Mouse (Mus musculus): Measurements from ENCODE around the gene Cass4. TPM values are rescaled to one million over a fixed set of nuclear protein-coding genes. Genes with fewer than 3 reads are reported as not detected.

Gene Cass4
- polyA plus RNA-seq, 1 experiment from 2014 or later: 0.37 TPM

GRCm38 (mm10) chr2:172413894-172414293 is 20.3 kb downstream of the Cass4 start:
- H3K9me3 ChIP-seq: no peaks in the 10 kb centered on the region
- no peak for ATAC-seq (ENCODE audit: low FRiP score, low read depth)
- H3K27me3 ChIP-seq: no peaks in the 10 kb centered on the region
- no peak overlapping the region for H3K27ac ChIP-seq
- H3K4me3 ChIP-seq: no peak overlapping the region
- no peaks in the 10 kb centered on the region for H3K36me3 ChIP-seq
- 0 out of 2 replicates have a peak, but pooled peaks cover 5% of the 10 kb centered on the region for H3K4me1 ChIP-seq
- no peak overlapping the region for H3K4me2 ChIP-seq (replicated peaks)
- no peak overlapping the region for H3K9ac ChIP-seq
- 64% methylated on average over 5 of the region's 5 CpGs for WGBS

GRCm38 (mm10) chr2:172416218-172416617 is 22.6 kb downstream of the Cass4 start:
- H3K27ac ChIP-seq: no peak overlapping the region
- no peak overlapping the region for H3K4me2 ChIP-seq (replicated peaks)
- 0 out of 2 replicates have a peak, but pooled peaks cover 5% of the 10 kb centered on the region for H3K4me1 ChIP-seq
- no peaks in the 10 kb centered on the region for H3K36me3 ChIP-seq
- ATAC-seq (ENCODE audit: low FRiP score, low read depth): no peak
- no peak overlapping the region for H3K9ac ChIP-seq
- 56% methylated on average over 12 of the region's 12 CpGs for WGBS
- no peaks in the 10 kb centered on the region for H3K9me3 ChIP-seq
- H3K27me3 ChIP-seq: no peaks in the 10 kb centered on the region
- no peak overlapping the region for H3K4me3 ChIP-seq

DNA sequence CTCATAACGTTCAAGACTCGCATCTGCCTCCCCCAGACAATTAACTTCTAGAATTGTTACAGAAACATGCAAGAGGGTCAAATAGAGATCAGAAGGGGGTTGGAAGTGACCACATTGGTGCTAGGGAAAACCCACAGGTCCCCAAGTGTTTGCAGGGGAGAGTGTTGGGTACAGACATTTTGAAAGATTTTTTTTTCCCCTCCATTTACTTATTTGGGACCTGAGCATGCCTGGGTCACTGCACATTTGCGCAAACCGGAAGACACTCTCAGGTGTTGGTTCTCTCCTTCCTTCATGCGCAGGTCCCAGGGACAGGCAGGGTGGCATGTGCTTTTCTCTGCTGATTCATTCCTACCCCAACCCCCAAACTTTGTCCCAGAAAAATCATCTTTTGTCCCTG is 23.3 kb downstream of the Cass4 start:
- Histone ChIP-seq H3K27me3 (no peaks in the 10 kb centered on the region), H3K4me1 (0 out of 2 replicates have a peak, but pooled peaks cover 5% of the 10 kb centered on the region), H3K9me3 (no peaks in the 10 kb centered on the region), H3K9ac (no peak overlapping the region), H3K4me3 (no peak overlapping the region), H3K4me2 (replicated peaks) (no peak overlapping the region), H3K27ac (no peak overlapping the region), H3K36me3 (no peaks in the 10 kb centered on the region)
- no peak for ATAC-seq (ENCODE audit: low FRiP score, low read depth)
- WGBS: 88% methylated on average over 5 of the region's 5 CpGs

DNA sequence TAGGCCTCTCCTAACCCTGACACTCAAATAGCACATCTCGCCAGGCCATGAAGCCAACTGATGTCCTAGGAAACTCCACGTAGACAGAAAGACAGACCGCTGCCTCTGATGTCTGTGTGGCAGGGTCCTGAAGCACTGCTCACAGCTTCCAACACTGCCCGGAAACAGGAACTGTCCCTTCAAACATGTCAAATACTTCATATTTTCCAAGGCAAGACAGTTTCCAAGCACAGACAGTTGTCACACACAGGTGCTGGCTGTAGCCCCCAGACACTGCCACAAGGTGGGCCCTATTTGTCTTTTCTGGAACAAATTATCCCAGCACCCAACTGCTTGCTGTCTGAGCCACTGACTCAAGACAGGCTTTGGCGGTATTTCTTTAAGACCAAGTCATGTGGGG is 24.6 kb downstream of the Cass4 start:
- WGBS: 87% methylated on average over 5 of the region's 5 CpGs
- H3K9me3 ChIP-seq: no peaks in the 10 kb centered on the region
- H3K27me3 ChIP-seq: no peaks in the 10 kb centered on the region
- no peak for ATAC-seq (ENCODE audit: low FRiP score, low read depth)
- H3K36me3 ChIP-seq: no peaks in the 10 kb centered on the region
- H3K27ac ChIP-seq: no peak overlapping the region
- 0 out of 2 replicates have a peak, but pooled peaks cover 5% of the 10 kb centered on the region for H3K4me1 ChIP-seq
- no peak overlapping the region for H3K9ac ChIP-seq
- no peak overlapping the region for H3K4me2 ChIP-seq (replicated peaks)
- no peak overlapping the region for H3K4me3 ChIP-seq

GRCm38 (mm10) chr2:172430609-172431008 is 37.0 kb downstream of the Cass4 start:
- H3K27ac ChIP-seq: no peak overlapping the region
- no peak overlapping the region for H3K4me3 ChIP-seq
- no peaks in the 10 kb centered on the region for H3K36me3 ChIP-seq
- H3K4me2 ChIP-seq (replicated peaks): no peak overlapping the region
- ATAC-seq (ENCODE audit: low FRiP score, low read depth): no peak
- H3K9me3 ChIP-seq: no peaks in the 10 kb centered on the region
- WGBS: 73% methylated on average over 1 of the region's 1 CpGs
- no peak overlapping the region for H3K9ac ChIP-seq
- H3K4me1 ChIP-seq: no peaks in the 10 kb centered on the region
- 0 out of 2 replicates have a peak, but pooled peaks cover 2% of the 10 kb centered on the region for H3K27me3 ChIP-seq

DNA sequence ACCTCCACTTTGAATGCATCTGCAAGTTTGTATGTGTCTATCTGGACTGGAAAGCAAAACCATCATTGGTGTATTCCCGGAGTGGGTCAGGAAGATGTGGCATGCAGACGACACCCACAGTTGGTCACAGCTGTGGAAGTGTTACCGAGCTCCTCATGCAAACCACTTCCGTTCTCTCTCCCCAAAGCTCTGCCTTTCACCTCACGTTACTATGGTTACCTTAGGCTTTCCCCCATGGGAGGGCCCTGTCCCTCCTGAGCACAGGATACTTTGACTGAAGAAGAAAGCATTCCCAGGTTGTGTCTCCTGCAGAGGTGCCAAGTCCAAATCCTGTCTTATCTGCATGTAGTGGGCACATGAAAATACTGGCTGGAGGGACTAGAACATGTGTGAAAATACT is 40.2 kb downstream of the Cass4 start:
- H3K27me3 ChIP-seq: no peaks in the 10 kb centered on the region
- H3K4me3 ChIP-seq: no peak overlapping the region
- WGBS: 46% methylated on average over 5 of the region's 5 CpGs
- H3K4me1 ChIP-seq: no peaks in the 10 kb centered on the region
- no peak overlapping the region for H3K9ac ChIP-seq
- H3K27ac ChIP-seq: no peak overlapping the region
- H3K36me3 ChIP-seq: no peaks in the 10 kb centered on the region
- ATAC-seq (ENCODE audit: low FRiP score, low read depth): no peak
- no peak overlapping the region for H3K4me2 ChIP-seq (replicated peaks)
- H3K9me3 ChIP-seq: no peaks in the 10 kb centered on the region

GRCm38 (mm10) chr2:172437371-172437952 is 43.9 kb downstream of the Cass4 start:
- no peak overlapping the region for H3K4me2 ChIP-seq (replicated peaks)
- H3K4me3 ChIP-seq: no peak overlapping the region
- WGBS: 67% methylated on average over 16 of the region's 16 CpGs
- H3K4me1 ChIP-seq: peaks cover 19% of the 10 kb centered on the region
- ATAC-seq (ENCODE audit: low FRiP score, low read depth): no peak
- no peaks in the 10 kb centered on the region for H3K9me3 ChIP-seq
- H3K9ac ChIP-seq: no peak overlapping the region
- H3K27ac ChIP-seq: no peak overlapping the region
- H3K36me3 ChIP-seq: no peaks in the 10 kb centered on the region
- H3K27me3 ChIP-seq: no peaks in the 10 kb centered on the region

DNA sequence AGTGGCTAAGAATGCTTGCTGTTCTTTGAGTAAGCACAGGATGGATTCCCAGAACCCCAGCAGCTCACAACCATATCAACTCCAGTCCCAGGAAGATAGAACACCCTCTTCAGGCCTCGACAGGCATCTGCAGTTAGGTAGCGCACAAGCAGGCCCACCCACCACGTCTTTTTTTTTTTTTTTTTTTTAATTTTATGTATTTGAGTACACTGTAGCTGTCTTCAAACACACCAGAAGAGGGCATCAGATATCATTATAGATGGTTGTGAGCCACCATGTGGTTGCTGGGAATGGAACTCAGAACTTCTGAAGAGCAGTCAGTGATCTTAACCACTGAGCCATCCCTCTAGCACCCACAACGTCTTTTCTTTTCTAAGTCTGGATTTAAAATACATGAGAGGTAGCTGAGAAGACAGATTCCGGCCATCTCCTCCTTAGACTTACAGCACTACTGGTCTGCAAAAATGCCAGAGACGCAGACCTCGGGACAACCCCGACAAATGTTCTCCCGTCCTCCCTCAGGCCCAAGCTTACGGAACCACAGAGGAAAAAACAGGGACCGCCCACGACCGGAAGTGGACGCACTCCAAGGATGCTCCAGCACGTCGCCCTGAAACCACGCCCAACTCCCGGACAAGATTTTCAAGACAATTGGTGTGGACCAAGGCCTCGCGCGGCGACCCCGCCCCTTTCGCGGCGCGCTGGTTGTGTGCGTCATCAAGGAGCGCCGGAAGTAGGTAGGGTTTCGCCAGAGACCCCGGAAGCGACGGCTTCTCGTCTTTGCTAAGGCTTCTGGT is 46.4 kb downstream of the Cass4 start, which contains the start of gene Rtf2:
TSS of gene Rtf2 (plus strand) at position 714 of the 797 bp plus-strand sequence.
- peaks cover 6% of the 10 kb centered on the region for H3K36me3 ChIP-seq
- ATAC-seq (ENCODE audit: low FRiP score, low read depth): peak; percentile 96

GRCm38 (mm10) chr2:172440640-172441005 is 47.0 kb downstream of the Cass4 start:
- Histone ChIP-seq H3K27ac (no peak overlapping the region), H3K27me3 (no peaks in the 10 kb centered on the region), H3K4me3 (peak overlapping the region; percentile 74), H3K4me1 (peaks cover 19% of the 10 kb centered on the region), H3K9me3 (no peaks in the 10 kb centered on the region), H3K4me2 (replicated peaks) (peak overlapping the region; percentile 90), H3K9ac (peak overlapping the region; percentile 71), H3K36me3 (peaks cover 12% of the 10 kb centered on the region)
- WGBS: under 1% methylated on average over 21 of the region's 21 CpGs
- ATAC-seq (ENCODE audit: low FRiP score, low read depth): peak; percentile 66

More for the DNA sequence above, 46.4 kb downstream of the Cass4 start, which contains the start of gene Rtf2:
- Histone ChIP-seq H3K27ac (no peak within 1 kb of the TSS), H3K4me2 (replicated peaks) (peak within 1 kb of the TSS; percentile 90), H3K4me3 (peak within 1 kb of the TSS; percentile 74), H3K4me1 (peaks cover 19% of the 10 kb centered on the region), H3K9me3 (no peaks in the 10 kb centered on the region), H3K27me3 (no peaks in the 10 kb centered on the region), H3K9ac (peak within 1 kb of the TSS; percentile 71)
- 2% methylated on average over 35 of the region's 35 CpGs for WGBS

- no peak for ATAC-seq (ENCODE audit: low FRiP score, low read depth)
- peak overlapping the region; percentile 90 for H3K4me2 ChIP-seq (replicated peaks)
- peak overlapping the region; percentile 71 for H3K9ac ChIP-seq
- no peak overlapping the region for H3K27ac ChIP-seq
- peak overlapping the region; percentile 74 for H3K4me3 ChIP-seq
- H3K4me1 ChIP-seq: peaks cover 19% of the 10 kb centered on the region
- no peaks in the 10 kb centered on the region for H3K27me3 ChIP-seq
- 31% methylated on average over 6 of the region's 6 CpGs for WGBS
- H3K9me3 ChIP-seq: no peaks in the 10 kb centered on the region
- peaks cover 17% of the 10 kb centered on the region for H3K36me3 ChIP-seq
Observed at GRCm38 (mm10) chr2:172441176-172441575, 47.6 kb downstream of the Cass4 start.

DNA sequence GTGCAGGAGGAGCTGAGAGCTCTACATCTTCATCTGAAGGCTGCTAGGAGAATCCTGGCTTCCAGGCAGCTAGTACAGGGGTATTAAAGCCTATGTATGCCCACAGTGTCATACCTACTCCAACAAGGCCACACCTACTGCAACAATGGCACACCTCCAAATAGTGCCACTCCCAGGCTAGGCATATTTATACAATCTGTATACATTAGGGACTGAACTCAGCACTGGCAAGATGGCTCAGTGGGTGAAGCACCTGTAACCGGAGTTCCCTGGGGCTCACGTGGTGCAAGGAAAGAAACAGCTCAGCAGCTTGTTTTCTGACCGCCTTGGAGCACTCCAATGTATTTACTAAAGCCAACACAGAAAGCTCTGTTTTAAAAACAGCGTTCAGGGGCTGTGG is 52.0 kb downstream of the Cass4 start:
- no peak overlapping the region for H3K4me3 ChIP-seq
- H3K9me3 ChIP-seq: no peaks in the 10 kb centered on the region
- peaks cover 14% of the 10 kb centered on the region for H3K4me1 ChIP-seq
- no peak overlapping the region for H3K4me2 ChIP-seq (replicated peaks)
- ATAC-seq (ENCODE audit: low FRiP score, low read depth): no peak
- H3K27ac ChIP-seq: no peak overlapping the region
- 93% methylated on average over 4 of the region's 4 CpGs for WGBS
- H3K9ac ChIP-seq: no peak overlapping the region
- H3K27me3 ChIP-seq: no peaks in the 10 kb centered on the region
- H3K36me3 ChIP-seq: peaks cover 62% of the 10 kb centered on the region

DNA sequence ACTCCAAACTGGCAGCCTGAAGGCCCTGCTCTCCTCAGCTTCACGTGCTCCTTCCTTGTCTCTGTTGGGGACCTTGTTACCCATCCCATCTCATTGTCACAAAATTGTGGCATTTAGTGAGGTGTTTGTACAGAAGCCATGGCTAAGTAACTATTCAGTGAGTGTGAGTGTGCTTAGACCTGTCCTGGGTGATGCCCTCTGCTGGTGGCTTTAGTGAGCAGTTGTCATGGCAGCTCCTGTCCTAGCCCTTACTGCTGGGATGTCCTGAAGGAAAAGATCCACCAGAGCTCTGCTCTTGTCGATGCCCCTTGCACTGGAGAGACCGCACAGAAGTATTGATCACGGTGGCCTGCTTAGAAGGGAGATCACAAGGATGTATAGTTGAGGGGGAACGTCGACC is 53.7 kb downstream of the Cass4 start:
- Histone ChIP-seq H3K27ac (no peak overlapping the region), H3K4me1 (no peaks in the 10 kb centered on the region), H3K4me2 (replicated peaks) (no peak overlapping the region), H3K9ac (no peak overlapping the region), H3K36me3 (peaks cover 77% of the 10 kb centered on the region), H3K4me3 (no peak overlapping the region), H3K27me3 (no peaks in the 10 kb centered on the region), H3K9me3 (no peaks in the 10 kb centered on the region)
- ATAC-seq (ENCODE audit: low FRiP score, low read depth): no peak
- WGBS: 91% methylated on average over 6 of the region's 6 CpGs
